Mouse (Mus musculus) kidney, postnatal 0 days (tissue): ENCODE measurements at regions not wholly inside any gene's neighbourhood (a gene's known extent, or its start where the extent isn't known, plus 50 kb on each side); places are given as distances from the start of the nearest gene placed in this dataset.

Source experiments
- ATAC-seq: fragments of 200-750 bp; cut with Nextera tagmentation; replicated peaks from 2 replicates; pipeline ENCODE4 v1.8.0; 2017; ENCODE audit warnings: low read depth, moderate number of reproducible peaks, moderate TSS enrichment, moderate library complexity; ENCODE audit not compliant: low FRiP score
- DNase-seq: peaks from one replicate; pipeline ENCODE4 v3.0.0-alpha.2; 2016; ENCODE audit warnings: low spot score
- H3K27ac ChIP-seq: fragments of 300-500 bp; sonication (generic); 2 replicates; pipeline ENCODE4 v1.5.1; 2014; ENCODE audit warnings: mild to moderate bottlenecking
- H3K27me3 ChIP-seq: fragments of 300-500 bp; sonication (generic); 2 replicates; pipeline ENCODE4 v1.6.1; 2014; ENCODE audit warnings: low read length, mixed read lengths; ENCODE audit not compliant: insufficient read depth
- H3K36me3 ChIP-seq: fragments of 300-500 bp; sonication (generic); 2 replicates; pipeline ENCODE4 v1.6.1; 2014; ENCODE audit warnings: low read length, mixed read lengths; ENCODE audit not compliant: insufficient read depth
- H3K4me1 ChIP-seq: fragments of 300-500 bp; sonication (generic); replicated peaks from 2 replicates; pipeline ENCODE4 v1.6.1; 2014; ENCODE audit warnings: antibody characterized with exemption, low read length, mixed read lengths; ENCODE audit not compliant: insufficient read depth
- H3K4me2 ChIP-seq: fragments of 300-500 bp; sonication (generic); 2 replicates; pipeline ENCODE4 v1.6.1; 2014; ENCODE audit warnings: mild to moderate bottlenecking, low read length, moderate library complexity, mixed read lengths
- H3K4me3 ChIP-seq: fragments of 300-500 bp; sonication (generic); replicated peaks from 2 replicates; pipeline ENCODE4 v1.5.1; 2014; ENCODE audit warnings: low read depth, low read length
- H3K9ac ChIP-seq: fragments of 300-500 bp; sonication (generic); 2 replicates; pipeline ENCODE4 v1.6.1; 2014; ENCODE audit warnings: low read depth, low read length
- H3K9me3 ChIP-seq: fragments of 300-500 bp; sonication (generic); replicated peaks from 2 replicates; pipeline ENCODE4 v1.6.1; 2016; ENCODE audit warnings: low read length, inconsistent platforms, mixed read lengths
- CTCF ChIP-seq: IDR thresholded peaks from 2 replicates; pipeline ENCODE4 v1.5.1; 2016; ENCODE audit warnings: antibody characterized with exemption, low read depth, mild to moderate bottlenecking, moderate library complexity
- WGBS: fragments of 180-500 bp; shearing (Covaris S2); extraction: QIAGEN DNeasy Blood & Tissue Kit; methylation state at CpG from one replicate; pipeline ENCODE4 v1.1.7; 2014; 5-methylcytosine and 5-hydroxymethylcytosine counted together

- H3K27ac ChIP-seq: no peak overlapping the region
- ATAC-seq (no peak), DNase-seq (no peak)
- no peaks in the 10 kb centered on the region for H3K4me1 ChIP-seq
- no peaks in the 10 kb centered on the region for H3K36me3 ChIP-seq
- H3K4me2 ChIP-seq: no peak overlapping the region
- no peaks in the 10 kb centered on the region for H3K9me3 ChIP-seq
- H3K27me3 ChIP-seq: no peaks in the 10 kb centered on the region
- no peak for TF ChIP-seq CTCF
- H3K4me3 ChIP-seq: no peak overlapping the region
- 70% methylated on average over 6 of the region's 6 CpGs for WGBS
- H3K9ac ChIP-seq: no peak overlapping the region
Observed at GRCm38 (mm10) chr3:15179079-15179812, 152.9 kb downstream of the Gm9733 start.

GRCm38 (mm10) chr3:15181111-15181510 lies 151.0 kb downstream of the Gm9733 start:
- Histone ChIP-seq H3K9ac (no peak overlapping the region), H3K9me3 (no peaks in the 10 kb centered on the region), H3K27ac (no peak overlapping the region), H3K36me3 (no peaks in the 10 kb centered on the region), H3K4me3 (no peak overlapping the region), H3K27me3 (no peaks in the 10 kb centered on the region), H3K4me1 (no peaks in the 10 kb centered on the region), H3K4me2 (no peak overlapping the region)
- ATAC-seq (no peak), DNase-seq (no peak)
- 85% methylated on average over 5 of the region's 5 CpGs for WGBS
- no peak for TF ChIP-seq CTCF

GRCm38 (mm10) chr3:15186731-15187130 lies 145.4 kb downstream of the Gm9733 start:
- no peak overlapping the region for H3K4me2 ChIP-seq

GRCm38 (mm10) chr3:15194362-15194761 lies 137.7 kb downstream of the Gm9733 start:
- Histone ChIP-seq H3K27me3 (no peaks in the 10 kb centered on the region), H3K9ac (no peak overlapping the region), H3K4me3 (no peak overlapping the region), H3K4me2 (no peak overlapping the region), H3K27ac (no peak overlapping the region), H3K9me3 (no peaks in the 10 kb centered on the region), H3K4me1 (no peaks in the 10 kb centered on the region), H3K36me3 (no peaks in the 10 kb centered on the region)
- WGBS: 4% methylated on average over 7 of the region's 7 CpGs
- ATAC-seq: peak; percentile 65; the same call in 1 of the 2 replicates
- DNase-seq: peak; percentile 82
- TF ChIP-seq CTCF: peak; percentile 96

More at GRCm38 (mm10) chr3:15186731-15187130, 145.4 kb downstream of the Gm9733 start:
- TF ChIP-seq CTCF: no peak
- 70% methylated on average over 3 of the region's 3 CpGs for WGBS
- H3K9me3 ChIP-seq: no peaks in the 10 kb centered on the region
- no peaks in the 10 kb centered on the region for H3K27me3 ChIP-seq
- no peaks in the 10 kb centered on the region for H3K4me1 ChIP-seq
- ATAC-seq (no peak), DNase-seq (no peak)
- H3K4me3 ChIP-seq: no peak overlapping the region
- no peak overlapping the region for H3K9ac ChIP-seq
- H3K27ac ChIP-seq: no peak overlapping the region
- no peaks in the 10 kb centered on the region for H3K36me3 ChIP-seq

- ATAC-seq (no peak; the same call in 1 of the 2 replicates), DNase-seq (peak; percentile 32)
- H3K36me3 ChIP-seq: no peaks in the 10 kb centered on the region
- TF ChIP-seq CTCF: no peak
- H3K4me3 ChIP-seq: no peak overlapping the region
- H3K4me1 ChIP-seq: no peaks in the 10 kb centered on the region
- H3K27ac ChIP-seq: no peak overlapping the region
- H3K9me3 ChIP-seq: no peaks in the 10 kb centered on the region
- no peak overlapping the region for H3K9ac ChIP-seq
- 44% methylated on average over 1 of the region's 1 CpGs for WGBS
- H3K4me2 ChIP-seq: no peak overlapping the region
- no peaks in the 10 kb centered on the region for H3K27me3 ChIP-seq
Observed at GRCm38 (mm10) chr3:15196101-15196500, 136.0 kb downstream of the Gm9733 start.

- no peak overlapping the region for H3K4me3 ChIP-seq
- no peak overlapping the region for H3K9ac ChIP-seq
- no peak for ATAC-seq
- no peaks in the 10 kb centered on the region for H3K4me1 ChIP-seq
- no peaks in the 10 kb centered on the region for H3K9me3 ChIP-seq
- H3K4me2 ChIP-seq: no peak overlapping the region
- no peaks in the 10 kb centered on the region for H3K27me3 ChIP-seq
- TF ChIP-seq CTCF: no peak
- 85% methylated on average over 3 of the region's 3 CpGs for WGBS
- no peak for DNase-seq
- no peak overlapping the region for H3K27ac ChIP-seq
- no peaks in the 10 kb centered on the region for H3K36me3 ChIP-seq
Observed at GRCm38 (mm10) chr3:15198086-15198485, 134.0 kb downstream of the Gm9733 start.
